Mouse (Mus musculus): ENCODE data around the gene Txndc15.

Gene Txndc15

DNA sequence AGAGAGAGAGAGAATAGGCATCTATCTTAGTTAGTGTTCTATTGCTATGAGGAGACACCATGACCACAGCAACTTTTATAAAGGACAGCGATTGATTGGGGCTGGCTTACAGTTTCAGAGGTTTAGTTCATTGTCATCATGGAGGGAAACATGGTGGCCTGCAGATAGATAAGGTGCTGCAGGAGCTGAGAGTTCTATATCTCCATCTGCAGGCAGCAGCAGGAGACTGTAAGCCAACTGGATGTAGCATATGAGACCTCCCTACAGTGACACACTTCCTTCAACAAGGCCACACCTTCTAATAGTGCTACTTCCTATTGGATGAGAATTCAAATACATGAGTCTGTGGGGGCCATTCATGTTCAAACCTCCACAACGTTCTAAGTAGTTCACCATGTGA lies 17.7 kb downstream of the Txndc15 start:
- no peak for DNase-seq

DNA sequence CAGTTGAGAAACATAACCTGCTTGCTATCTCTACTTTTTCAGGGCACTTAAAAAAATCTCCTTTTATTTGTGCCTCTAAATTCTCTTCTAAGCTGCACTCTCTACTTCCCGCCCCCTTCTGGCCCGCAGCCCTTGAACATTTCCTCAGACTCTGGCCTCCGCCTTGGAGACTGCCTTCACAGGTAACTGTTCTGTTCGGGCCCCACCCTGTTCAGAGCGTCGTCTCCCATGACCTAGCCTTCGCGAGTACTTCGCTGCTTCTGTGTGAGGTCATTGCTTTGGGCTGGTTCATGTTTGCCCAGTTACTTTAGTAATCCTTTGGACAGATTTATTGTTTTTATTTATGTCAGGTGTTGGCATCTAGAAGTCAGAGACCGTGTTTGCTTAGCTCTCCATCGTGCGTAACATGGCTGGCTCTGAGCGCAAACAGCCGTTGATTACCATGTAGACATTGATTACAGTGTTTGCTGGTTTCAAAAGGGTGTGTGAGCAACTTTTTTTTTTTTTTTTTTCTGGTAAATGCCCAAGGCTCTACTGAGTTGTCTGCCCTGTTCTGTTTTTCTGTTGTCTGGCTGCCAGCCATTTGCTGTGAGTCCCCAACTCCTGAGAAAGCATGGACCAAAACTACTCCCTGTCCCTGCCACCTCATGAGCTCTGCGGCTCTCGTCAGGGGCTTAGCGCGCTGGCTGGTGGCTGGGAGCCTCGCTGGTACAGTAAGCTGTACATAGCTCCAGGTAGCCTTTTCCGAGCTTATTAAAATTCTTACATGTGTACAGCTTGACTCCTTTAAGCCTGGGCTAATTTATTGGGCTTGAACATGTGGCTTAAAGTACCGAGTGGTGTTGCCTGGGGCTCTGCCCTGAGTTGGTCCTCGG lies 19.4 kb downstream of the Txndc15 start:
- no peak for DNase-seq

DNA sequence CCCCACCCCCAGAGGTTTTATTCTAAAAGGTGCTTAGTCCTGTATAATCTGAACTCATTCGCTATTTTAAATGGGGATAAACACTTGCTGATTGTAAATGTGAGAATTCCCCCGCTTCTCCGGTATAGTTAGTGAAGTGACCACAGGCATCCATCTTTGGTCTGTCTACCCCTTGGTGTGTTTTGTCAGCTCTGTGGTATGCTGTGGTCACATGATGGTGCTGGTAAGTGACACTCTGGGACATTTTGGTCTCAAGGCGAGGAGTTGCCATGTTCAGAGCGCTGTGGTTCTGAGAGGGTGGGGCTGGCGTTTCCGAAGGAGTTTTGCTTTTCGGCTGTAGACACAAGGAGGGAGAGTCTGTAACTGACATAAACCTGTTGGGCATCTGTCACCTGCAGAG lies 23.4 kb downstream of the Txndc15 start:
- no peak for DNase-seq

DNA sequence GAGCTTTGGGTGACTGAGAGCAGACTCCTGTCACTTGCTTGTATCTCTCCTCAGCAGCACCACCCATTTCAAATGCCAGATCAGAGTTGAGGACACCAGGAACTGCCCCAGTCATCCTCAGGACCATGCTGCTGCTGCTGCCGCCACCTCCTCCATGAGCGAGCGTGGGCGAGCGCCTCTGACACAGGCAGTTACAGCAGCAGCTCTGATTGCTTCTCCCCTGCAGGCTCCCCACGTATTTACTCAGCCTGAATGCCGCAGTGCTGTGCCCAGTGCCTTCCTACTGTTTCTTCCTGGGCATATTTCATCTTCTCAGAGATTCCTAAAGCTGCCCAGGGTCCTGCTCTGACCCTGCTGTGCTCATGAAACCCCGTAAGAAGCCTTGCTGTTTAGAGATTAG lies 27.9 kb downstream of the Txndc15 start:
- DNase-seq = no peak

DNA sequence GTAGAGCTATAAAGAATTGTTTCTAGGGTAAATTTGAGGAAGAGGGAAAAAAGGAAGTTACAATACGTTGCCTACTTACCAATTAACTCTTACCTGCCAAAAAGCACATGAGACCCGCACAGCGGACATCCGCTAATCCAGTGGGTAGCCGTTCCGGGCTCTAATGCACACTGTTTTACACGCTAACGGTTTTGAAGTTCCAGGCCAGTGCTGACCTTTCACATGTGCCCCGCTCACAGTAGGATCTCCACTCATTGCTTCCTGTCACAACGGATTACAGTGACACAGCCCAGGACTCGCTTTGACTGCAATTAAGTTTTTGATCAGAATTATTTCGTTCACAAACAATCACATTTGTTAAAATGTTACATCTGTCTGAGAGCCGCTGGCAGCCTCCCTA lies 39.9 kb downstream of the Txndc15 start:
- no peak for DNase-seq

DNA sequence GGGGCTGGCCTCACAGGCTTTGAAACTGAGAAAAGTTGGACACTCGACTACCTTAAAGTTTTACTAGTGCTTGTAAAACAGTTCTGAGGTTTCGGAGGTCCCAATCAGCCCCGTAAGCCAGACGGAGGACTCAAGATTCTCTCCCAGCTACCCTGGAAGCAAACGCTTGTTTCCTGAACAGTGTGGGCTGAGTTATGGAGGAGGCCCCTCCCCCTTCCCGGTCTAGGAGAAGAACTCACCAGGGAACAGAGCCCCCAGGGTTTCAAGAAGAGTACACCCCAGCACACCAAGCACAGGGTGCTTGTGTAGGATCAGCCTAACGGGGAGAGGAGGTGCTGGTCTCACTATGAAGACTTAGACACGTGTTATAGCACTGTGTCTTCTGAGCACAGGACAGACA lies 42.3 kb downstream of the Txndc15 start:
- DNase-seq = no peak

DNA sequence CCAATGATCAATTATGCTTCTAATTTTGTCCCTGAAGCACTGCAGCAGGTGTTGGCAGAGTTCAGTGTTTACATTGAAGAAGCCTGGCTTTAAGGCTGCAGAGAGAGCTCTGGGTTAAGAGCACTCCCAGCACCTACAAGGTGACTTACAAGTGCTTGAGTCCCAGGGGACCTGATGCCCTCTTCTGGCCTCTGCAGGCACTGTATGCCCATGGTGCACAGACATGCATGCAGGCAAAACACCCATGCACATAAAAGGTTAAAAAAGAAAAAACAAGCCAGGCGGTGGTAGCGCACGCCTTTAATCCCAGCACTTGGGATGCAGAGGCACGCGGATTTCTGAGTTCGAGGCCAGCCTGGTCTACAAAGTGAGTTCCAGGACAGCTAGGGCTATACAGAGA lies 43.2 kb downstream of the Txndc15 start:
- no peak for DNase-seq

DNA sequence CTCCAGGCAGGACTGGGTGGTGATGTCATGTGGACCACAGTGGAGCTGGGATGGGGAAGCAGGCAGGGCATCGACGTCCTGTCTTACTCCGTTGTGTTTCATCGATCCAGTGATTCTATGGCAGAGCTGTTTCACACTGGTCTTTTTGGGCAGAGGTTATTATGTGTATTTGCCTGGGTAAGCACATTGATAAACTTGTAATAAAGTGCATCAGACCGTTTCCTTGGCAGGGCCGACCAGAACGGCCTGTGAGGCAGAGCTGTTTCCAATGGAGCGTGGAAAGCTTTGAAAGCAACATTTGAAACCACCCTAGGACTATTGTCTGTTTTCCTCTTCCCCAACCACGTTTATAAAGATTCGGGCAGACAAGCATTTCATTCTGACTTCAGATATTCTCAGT lies 46.1 kb downstream of the Txndc15 start:
- DNase-seq = peak; percentile 13

DNA sequence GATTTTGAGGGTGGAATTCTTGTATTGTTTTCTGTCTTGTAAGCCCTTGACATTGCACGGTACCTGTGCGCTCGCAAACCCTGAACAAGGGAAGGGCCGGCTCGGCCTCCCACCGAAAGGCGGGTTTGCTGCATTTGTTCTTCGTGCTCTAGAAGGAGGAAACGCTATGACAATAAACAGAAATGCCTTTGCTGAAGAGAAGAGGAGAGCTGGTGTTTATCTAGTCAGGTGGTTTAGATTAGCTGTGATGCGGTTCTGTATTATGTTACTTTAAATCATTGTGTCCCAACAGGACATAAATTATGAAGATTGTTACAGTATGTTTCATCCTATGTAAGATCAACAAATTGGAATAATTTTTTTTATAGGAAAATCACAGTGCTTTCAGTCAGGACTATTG lies 47.0 kb downstream of the Txndc15 start:
- DNase-seq = no peak

DNA sequence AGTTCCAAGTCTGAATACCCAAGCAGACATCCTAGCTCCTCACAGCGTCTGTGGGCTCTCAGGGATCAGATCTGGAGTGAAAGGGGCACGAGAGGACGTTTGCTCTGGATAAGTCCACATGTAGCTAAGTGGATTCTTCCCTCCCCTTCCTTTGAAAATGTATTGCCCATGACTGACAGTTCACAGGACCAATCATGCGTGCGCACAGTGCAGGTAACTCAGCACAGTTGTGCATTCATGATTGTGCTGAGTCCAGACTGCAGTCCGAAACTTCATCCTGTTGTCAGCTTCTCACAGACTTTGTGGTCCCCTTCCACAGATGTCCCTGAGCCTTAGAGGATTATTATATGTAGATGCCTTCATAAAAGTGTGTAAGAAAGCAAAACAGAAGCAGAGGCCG lies 59.9 kb downstream of the Txndc15 start:
- no peak for DNase-seq

DNA sequence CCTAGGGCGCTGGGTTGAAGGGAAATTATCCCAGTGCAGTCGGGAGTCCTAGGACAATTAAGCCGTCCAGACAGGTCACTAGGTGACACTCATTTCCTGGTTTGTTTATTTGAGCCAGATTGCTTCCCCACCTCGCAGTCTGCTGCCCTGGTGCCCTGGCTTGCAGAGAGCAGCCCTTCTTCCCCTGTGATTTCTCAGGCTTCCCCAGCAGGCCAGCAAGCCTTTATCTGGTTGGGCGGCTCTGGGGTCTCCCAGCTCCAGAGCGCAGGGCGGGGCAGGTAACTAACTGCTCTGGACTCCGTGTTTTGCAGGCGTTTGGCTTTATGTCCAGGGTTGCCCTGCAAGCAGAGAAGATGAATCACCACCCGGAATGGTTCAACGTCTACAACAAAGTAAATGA lies 60.6 kb downstream of the Txndc15 start:
- DNase-seq = no peak

Data from kidney, adult 11 months (tissue).